Mouse (Mus musculus) midbrain, embryonic 15.5 days (tissue): ENCODE measurements around the gene Thra. TPM values are rescaled to one million over a fixed set of nuclear protein-coding genes. Genes with fewer than 3 reads are reported as not detected.

Experiments
- ATAC-seq: fragments of 200-750 bp; cut with Nextera tagmentation; replicated peaks from 2 replicates; pipeline ENCODE4 v1.8.0; 2017; ENCODE audit warnings: moderate TSS enrichment
- H3K27ac ChIP-seq: fragments of 300-500 bp; sonication (generic); 2 replicates; pipeline ENCODE4 v1.5.1; 2015; ENCODE audit warnings: mild to moderate bottlenecking, inconsistent platforms
- H3K27me3 ChIP-seq: fragments of 300-500 bp; sonication (generic); replicated peaks from 2 replicates; pipeline ENCODE4 v1.6.1; 2015; ENCODE audit warnings: inconsistent platforms
- H3K36me3 ChIP-seq: fragments of 300-500 bp; sonication (generic); replicated peaks from 2 replicates; pipeline ENCODE4 v1.6.1; 2015; ENCODE audit warnings: inconsistent platforms
- H3K4me1 ChIP-seq: fragments of 300-500 bp; sonication (generic); 2 replicates; pipeline ENCODE4 v1.6.1; 2015; ENCODE audit warnings: inconsistent platforms
- H3K4me2 ChIP-seq: fragments of 300-500 bp; sonication (generic); 2 replicates; pipeline ENCODE4 v1.6.1; 2015; ENCODE audit warnings: inconsistent platforms, mild to moderate bottlenecking, moderate library complexity
- H3K4me3 ChIP-seq: fragments of 300-500 bp; sonication (generic); 2 replicates; pipeline ENCODE4 v1.5.1; 2015; ENCODE audit warnings: mild to moderate bottlenecking, inconsistent platforms
- H3K9ac ChIP-seq: fragments of 300-500 bp; sonication (generic); 2 replicates; pipeline ENCODE4 v1.6.1; 2015; ENCODE audit warnings: mild to moderate bottlenecking, inconsistent platforms
- H3K9me3 ChIP-seq: fragments of 300-500 bp; sonication (generic); 2 replicates; pipeline ENCODE4 v1.6.1; 2016; ENCODE audit warnings: inconsistent platforms
- WGBS: fragments of 180-500 bp; shearing (Covaris S2); methylation state at CpG from one replicate; pipeline ENCODE4 v1.1.7; 2015; ENCODE audit warnings: mixed read lengths; 5-methylcytosine and 5-hydroxymethylcytosine counted together
- polyA plus RNA-seq: library from polyadenylated mRNA; unstranded; fragments of >200 nt; fragmentation: Nextera tagmentation; extraction: Ambion mirVana; gene quantifications from 2 replicates; pipeline ENCODE4 v1.2.1, GENCODE M21; 2015

Gene Thra
- polyA plus RNA-seq: 151 and 158 TPM in 2 replicates

- Histone ChIP-seq H3K27ac (peak within 1 kb of the TSS; percentile 100), H3K9ac (peak within 1 kb of the TSS; percentile 98), H3K4me1 (peaks cover 59% of the 10 kb centered on the region), H3K36me3 (no peaks in the 10 kb centered on the region), H3K4me2 (peak within 1 kb of the TSS; percentile 67), H3K4me3 (peak within 1 kb of the TSS; percentile 90), H3K9me3 (no peaks in the 10 kb centered on the region), H3K27me3 (no peaks in the 10 kb centered on the region)
- under 1% methylated on average over 22 of the region's 22 CpGs for whole genome bisulfite sequencing
- peak; percentile 40 for ATAC-seq
These were observed at the start of gene Thra for GRCm38 (mm10) chr11:98740393-98741050. Gene Thra (plus strand): TSS chr11:98740638.

GRCm38 (mm10) chr11:98693201-98693600, 47.2 kb upstream of the Thra start:
- H3K9me3 ChIP-seq: no peaks in the 10 kb centered on the region
- H3K27ac ChIP-seq: no peak overlapping the region
- H3K4me2 ChIP-seq: no peak overlapping the region
- H3K4me1 ChIP-seq: no peaks in the 10 kb centered on the region
- H3K9ac ChIP-seq: no peak overlapping the region
- H3K36me3 ChIP-seq: peaks cover 49% of the 10 kb centered on the region
- WGBS: 75% methylated on average over 13 of the region's 13 CpGs
- H3K27me3 ChIP-seq: no peaks in the 10 kb centered on the region
- no peak for ATAC-seq
- H3K4me3 ChIP-seq: no peak overlapping the region

GRCm38 (mm10) chr11:98693746-98694145, 46.7 kb upstream of the Thra start:
- Histone ChIP-seq H3K27ac (no peak overlapping the region), H3K36me3 (peaks cover 46% of the 10 kb centered on the region), H3K9me3 (no peaks in the 10 kb centered on the region), H3K27me3 (no peaks in the 10 kb centered on the region), H3K4me3 (no peak overlapping the region), H3K9ac (no peak overlapping the region), H3K4me1 (no peaks in the 10 kb centered on the region), H3K4me2 (no peak overlapping the region)
- 90% methylated on average over 9 of the region's 9 CpGs for WGBS
- no peak for ATAC-seq

DNA sequence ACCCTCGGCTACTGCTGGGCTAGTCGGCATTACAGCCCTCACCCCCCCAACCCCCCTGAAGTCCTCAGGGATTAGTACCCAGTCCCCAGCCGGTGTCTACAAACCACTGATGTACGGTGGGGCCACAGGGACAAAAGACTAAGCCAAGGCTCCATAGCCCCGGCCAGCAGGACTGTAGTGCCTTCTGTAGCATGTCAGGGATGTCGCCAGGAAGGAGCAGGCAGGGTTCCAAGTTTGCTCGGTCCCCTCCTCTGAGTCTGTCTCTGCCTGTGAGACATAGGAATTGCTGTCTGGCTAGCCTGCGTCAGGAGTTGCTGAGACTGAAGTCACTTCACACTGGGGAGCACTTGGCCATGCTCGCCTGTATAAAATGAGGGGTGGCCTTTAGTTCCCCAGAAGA, 46.1 kb upstream of the Thra start:
- no peaks in the 10 kb centered on the region for H3K4me1 ChIP-seq
- H3K4me3 ChIP-seq: no peak overlapping the region
- no peak overlapping the region for H3K9ac ChIP-seq
- H3K4me2 ChIP-seq: no peak overlapping the region
- H3K27ac ChIP-seq: no peak overlapping the region
- WGBS: 84% methylated on average over 9 of the region's 9 CpGs
- H3K27me3 ChIP-seq: no peaks in the 10 kb centered on the region
- H3K36me3 ChIP-seq: peaks cover 46% of the 10 kb centered on the region
- no peaks in the 10 kb centered on the region for H3K9me3 ChIP-seq
- no peak for ATAC-seq

GRCm38 (mm10) chr11:98695408-98695807, 45.0 kb upstream of the Thra start:
- Histone ChIP-seq H3K4me2 (no peak overlapping the region), H3K4me3 (no peak overlapping the region), H3K4me1 (no peaks in the 10 kb centered on the region), H3K27me3 (no peaks in the 10 kb centered on the region), H3K36me3 (peaks cover 37% of the 10 kb centered on the region), H3K9me3 (no peaks in the 10 kb centered on the region), H3K27ac (no peak overlapping the region), H3K9ac (no peak overlapping the region)
- 72% methylated on average over 14 of the region's 14 CpGs for WGBS
- ATAC-seq: no peak

DNA sequence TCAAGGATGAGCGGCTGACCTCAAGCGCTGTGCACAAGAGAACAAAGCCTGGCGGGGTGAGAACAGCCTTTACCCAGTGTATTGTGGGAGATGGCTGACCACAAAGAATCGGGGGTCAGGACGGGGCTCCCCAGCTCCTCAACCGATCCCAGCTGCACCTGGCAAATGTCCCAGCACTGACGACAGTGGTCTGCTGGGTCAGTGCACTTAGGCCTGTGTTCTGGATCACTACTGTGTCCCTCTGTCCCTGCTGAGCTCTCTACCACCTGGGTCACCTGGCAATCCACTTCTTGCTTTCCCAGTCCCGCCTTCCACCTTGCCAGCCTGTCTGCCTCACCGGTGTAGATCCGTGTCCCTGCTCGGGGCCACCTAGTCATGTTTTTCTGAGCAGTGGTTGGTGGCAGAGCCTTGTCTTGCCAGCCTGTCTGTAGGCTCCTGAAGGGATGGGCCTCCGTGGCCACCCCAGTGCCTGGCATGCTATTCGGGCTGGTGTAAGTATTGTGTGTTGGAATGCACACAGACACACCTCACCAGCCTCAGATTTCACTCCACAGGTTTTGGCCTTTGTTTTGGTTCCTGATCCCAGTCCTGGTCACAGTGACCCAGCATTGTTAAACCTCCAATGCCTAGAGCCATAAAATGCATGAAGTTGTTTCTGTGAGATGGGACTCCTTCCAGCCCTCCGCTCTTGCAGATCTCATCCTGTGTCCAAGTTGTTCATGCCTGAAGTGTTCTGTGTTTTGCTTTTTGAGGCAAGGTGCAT, 43.8 kb upstream of the Thra start:
- H3K27ac ChIP-seq: no peak overlapping the region
- no peaks in the 10 kb centered on the region for H3K27me3 ChIP-seq
- H3K4me1 ChIP-seq: no peaks in the 10 kb centered on the region
- H3K4me3 ChIP-seq: no peak overlapping the region
- H3K4me2 ChIP-seq: no peak overlapping the region
- 90% methylated on average over 14 of the region's 14 CpGs for WGBS
- no peaks in the 10 kb centered on the region for H3K9me3 ChIP-seq
- H3K9ac ChIP-seq: no peak overlapping the region
- ATAC-seq: no peak
- peaks cover 25% of the 10 kb centered on the region for H3K36me3 ChIP-seq

DNA sequence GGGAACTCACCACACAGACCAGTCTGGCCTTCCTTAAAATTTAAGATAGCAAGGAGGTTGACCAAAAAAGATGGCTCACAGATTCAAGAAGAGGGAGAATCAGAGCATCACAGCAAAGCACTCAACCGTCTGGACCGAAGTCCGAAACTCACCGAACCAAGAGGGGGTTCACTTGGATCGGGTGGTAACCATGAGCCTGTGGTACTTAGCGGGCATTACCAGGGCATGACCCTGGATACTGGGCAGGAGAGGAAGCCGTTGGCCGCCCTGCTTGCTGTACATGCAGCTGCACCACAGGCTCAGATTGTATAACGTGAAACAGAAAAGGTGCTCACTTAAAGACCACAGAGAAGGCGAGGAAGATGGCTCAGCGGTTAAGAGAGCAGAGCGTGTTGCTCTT, 43.2 kb upstream of the Thra start:
- WGBS: 89% methylated on average over 12 of the region's 12 CpGs
- Histone ChIP-seq H3K4me2 (no peak overlapping the region), H3K36me3 (peaks cover 19% of the 10 kb centered on the region), H3K9ac (no peak overlapping the region), H3K27ac (no peak overlapping the region), H3K9me3 (no peaks in the 10 kb centered on the region), H3K4me3 (no peak overlapping the region), H3K4me1 (no peaks in the 10 kb centered on the region), H3K27me3 (no peaks in the 10 kb centered on the region)
- no peak for ATAC-seq

DNA sequence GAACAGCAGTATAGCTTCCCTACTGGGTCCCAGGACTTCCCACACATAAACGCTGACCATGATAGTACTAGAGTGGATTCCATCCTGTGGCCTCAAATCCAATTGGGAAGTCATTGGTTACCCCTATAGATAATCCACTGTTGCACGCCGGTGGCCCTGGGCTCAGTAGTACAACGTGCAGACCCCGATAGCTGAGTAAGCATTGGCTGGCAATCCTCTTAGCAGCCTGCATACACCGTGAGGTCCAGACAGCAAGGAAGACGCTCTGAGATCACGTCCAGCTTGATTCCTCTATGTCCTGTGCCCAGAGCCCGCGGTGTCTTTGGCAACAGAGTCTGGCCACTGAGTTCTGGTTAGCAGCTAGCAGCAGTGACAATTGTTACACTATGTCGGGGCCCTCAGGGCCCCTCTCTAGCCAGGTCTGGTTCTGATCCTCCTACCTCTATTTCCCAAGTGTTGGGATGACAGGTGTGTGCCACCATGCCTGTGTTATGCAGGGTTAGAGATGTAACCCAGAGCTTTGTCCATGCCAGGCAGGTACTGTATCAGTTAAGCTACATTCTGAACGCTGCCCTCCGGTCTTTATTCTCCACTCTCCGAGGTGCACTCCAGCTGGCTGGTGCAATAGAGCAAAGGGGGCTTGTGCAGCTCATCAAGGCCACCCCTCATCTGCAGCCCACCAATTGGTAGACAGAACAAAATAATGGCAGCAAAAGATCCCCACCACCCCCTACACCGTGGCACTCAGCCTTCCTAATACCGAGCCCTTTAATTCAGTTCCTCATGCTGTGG, 41.4 kb upstream of the Thra start:
- WGBS: 84% methylated on average over 16 of the region's 16 CpGs
- Histone ChIP-seq H3K9ac (no peak overlapping the region), H3K27ac (no peak overlapping the region), H3K27me3 (no peaks in the 10 kb centered on the region), H3K4me2 (no peak overlapping the region), H3K36me3 (peaks cover 10% of the 10 kb centered on the region), H3K4me3 (no peak overlapping the region), H3K9me3 (no peaks in the 10 kb centered on the region), H3K4me1 (no peaks in the 10 kb centered on the region)
- ATAC-seq: no peak

DNA sequence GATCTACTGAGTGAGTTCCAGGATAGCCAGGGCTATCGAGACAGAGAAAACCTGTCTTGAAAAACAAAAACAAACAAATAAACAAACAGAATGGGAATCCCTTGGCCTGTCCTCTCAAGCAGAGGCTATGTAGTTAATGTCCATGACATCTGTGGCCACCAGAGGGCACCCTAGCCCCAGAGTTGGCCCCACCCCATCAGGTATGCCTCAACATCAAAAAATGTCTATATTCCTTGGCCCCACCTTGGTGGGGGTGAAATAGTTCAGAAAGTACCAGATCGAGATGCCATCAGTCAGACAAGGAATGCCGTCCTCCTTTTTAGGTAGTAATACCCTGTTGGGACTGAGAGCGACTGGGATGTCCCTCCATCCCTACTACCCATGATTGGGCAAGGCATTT, 40.5 kb upstream of the Thra start:
- no peak overlapping the region for H3K9ac ChIP-seq
- H3K27me3 ChIP-seq: no peaks in the 10 kb centered on the region
- H3K9me3 ChIP-seq: no peaks in the 10 kb centered on the region
- no peak overlapping the region for H3K4me2 ChIP-seq
- H3K4me3 ChIP-seq: no peak overlapping the region
- no peak overlapping the region for H3K27ac ChIP-seq
- ATAC-seq: peak; percentile 51; the same call in 1 of the 2 replicates
- H3K4me1 ChIP-seq: no peaks in the 10 kb centered on the region
- WGBS: 44% methylated on average over 4 of the region's 4 CpGs
- H3K36me3 ChIP-seq: peaks cover 12% of the 10 kb centered on the region

GRCm38 (mm10) chr11:98701213-98701670, 39.2 kb upstream of the Thra start, which contains the start of gene Csf3:
Gene Csf3 (plus strand): TSS chr11:98701263.
- H3K4me1 ChIP-seq: no peaks in the 10 kb centered on the region
- H3K9ac ChIP-seq: no peak within 1 kb of the TSS
- no peak within 1 kb of the TSS for H3K4me2 ChIP-seq
- no peaks in the 10 kb centered on the region for H3K27me3 ChIP-seq
- no peaks in the 10 kb centered on the region for H3K9me3 ChIP-seq
- peaks cover 18% of the 10 kb centered on the region for H3K36me3 ChIP-seq
- WGBS: 41% methylated on average over 10 of the region's 10 CpGs
- H3K27ac ChIP-seq: no peak within 1 kb of the TSS
- no peak within 1 kb of the TSS for H3K4me3 ChIP-seq
- ATAC-seq: no peak

DNA sequence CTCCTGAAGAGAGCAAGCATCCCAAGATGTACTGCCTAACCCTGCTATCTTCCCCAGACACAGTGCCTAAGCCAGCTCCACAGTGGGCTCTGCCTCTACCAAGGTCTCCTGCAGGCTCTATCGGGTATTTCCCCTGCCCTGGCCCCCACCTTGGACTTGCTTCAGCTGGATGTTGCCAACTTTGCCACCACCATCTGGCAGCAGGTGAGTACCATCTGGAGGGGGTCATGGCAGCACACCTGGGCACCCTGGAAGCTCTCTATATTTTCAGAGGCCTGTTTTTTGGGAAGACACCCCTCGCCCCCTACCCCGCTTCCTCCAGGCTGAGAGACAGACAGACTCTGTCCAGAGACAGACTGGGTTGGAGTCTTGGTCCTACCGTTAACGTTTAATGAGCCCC, 38.1 kb upstream of the Thra start:
- Histone ChIP-seq H3K9ac (no peak overlapping the region), H3K4me2 (no peak overlapping the region), H3K4me1 (no peaks in the 10 kb centered on the region), H3K27me3 (no peaks in the 10 kb centered on the region), H3K27ac (no peak overlapping the region), H3K9me3 (no peaks in the 10 kb centered on the region), H3K36me3 (peaks cover 26% of the 10 kb centered on the region), H3K4me3 (no peak overlapping the region)
- 72% methylated on average over 5 of the region's 5 CpGs for WGBS
- no peak for ATAC-seq

GRCm38 (mm10) chr11:98705021-98705420, 35.4 kb upstream of the Thra start:
- H3K9me3 ChIP-seq: no peaks in the 10 kb centered on the region
- no peak overlapping the region for H3K4me3 ChIP-seq
- no peak overlapping the region for H3K9ac ChIP-seq
- H3K4me1 ChIP-seq: no peaks in the 10 kb centered on the region
- ATAC-seq: no peak
- no peak overlapping the region for H3K4me2 ChIP-seq
- no peak overlapping the region for H3K27ac ChIP-seq
- H3K36me3 ChIP-seq: peaks cover 38% of the 10 kb centered on the region
- 95% methylated on average over 10 of the region's 10 CpGs for WGBS
- no peaks in the 10 kb centered on the region for H3K27me3 ChIP-seq
